In genomic region chr9:44721154-44721876, GRCm38 (mm10) we compare ENCODE assay signal across 8 mouse cellular contexts. TPM values are rescaled to one million over a fixed set of nuclear protein-coding genes. Genes with fewer than 3 reads are reported as not detected.
A peak's percentile ranks its signal among the peaks of the same experiment; 100 is the strongest.
DNase-seq lines count a peak whose midpoint lies in the region; ATAC-seq and TF ChIP-seq lines count a peak whose summit lies in the region.

No protein-coding gene starts in this region.

- no peak for TF ChIP-seq POLR2A in bone marrow, adult 2 months (IDR thresholded peaks at IDR 0.05; ENCODE audit: borderline replicate concordance, control insufficient read depth, low read depth, low read length)

- H3K4me1 ChIP-seq in bone marrow, adult 2 months (ENCODE audit: control insufficient read depth, insufficient read depth, low read length): peaks cover 1% of the 10 kb centered on the region; the same call in 1 of the 2 replicates
- H3K4me1 ChIP-seq in embryonic facial prominence, embryonic 15.5 days: peaks cover 67% of the 10 kb centered on the region
- H3K4me1 ChIP-seq in heart, embryonic 11.5 days (ENCODE audit: control insufficient read depth, insufficient read depth, low read length): peaks cover 52% of the 10 kb centered on the region
- H3K4me1 ChIP-seq in kidney, embryonic 15.5 days: peaks cover 66% of the 10 kb centered on the region
- H3K4me1 ChIP-seq in midbrain, postnatal 0 days (ENCODE audit: insufficient read depth, low read length): peaks cover 26% of the 10 kb centered on the region
- peaks cover 32% of the 10 kb centered on the region for H3K4me1 ChIP-seq in stomach, embryonic 16.5 days (ENCODE audit: control insufficient read depth, insufficient read depth, low read length)

- peak overlapping the region; percentile 80 for H3K4me2 ChIP-seq in embryonic facial prominence, embryonic 15.5 days (replicated peaks)
- H3K4me2 ChIP-seq in heart, embryonic 11.5 days: peak overlapping the region; percentile 87
- peak overlapping the region; percentile 88 for H3K4me2 ChIP-seq in kidney, embryonic 15.5 days
- H3K4me2 ChIP-seq in midbrain, postnatal 0 days (ENCODE audit: low read depth, low read length, poor library complexity, severe bottlenecking): peak overlapping the region; percentile 88
- peak overlapping the region; percentile 94 for H3K4me2 ChIP-seq in stomach, embryonic 16.5 days (ENCODE audit: low read depth, low read length)

- TF ChIP-seq CTCF in bone marrow, adult 2 months (IDR thresholded peaks at IDR 0.05; ENCODE audit: control insufficient read depth, insufficient read depth, low read length): no peak
- TF ChIP-seq CTCF in midbrain, postnatal 0 days (IDR thresholded peaks at IDR 0.05): peak; percentile 67

- peaks cover 15% of the 10 kb centered on the region for H3K36me3 ChIP-seq in embryonic facial prominence, embryonic 15.5 days
- H3K36me3 ChIP-seq in heart, embryonic 11.5 days (ENCODE audit: control insufficient read depth, insufficient read depth, low read length): peaks cover 5% of the 10 kb centered on the region
- H3K36me3 ChIP-seq in kidney, embryonic 15.5 days: peaks cover 37% of the 10 kb centered on the region
- H3K36me3 ChIP-seq in midbrain, postnatal 0 days (ENCODE audit: insufficient read depth, low read length): peaks cover 8% of the 10 kb centered on the region
- no peaks in the 10 kb centered on the region for H3K36me3 ChIP-seq in stomach, embryonic 16.5 days (ENCODE audit: control insufficient read depth, insufficient read depth, low read length)

- no peaks in the 10 kb centered on the region for H3K9me3 ChIP-seq in embryonic facial prominence, embryonic 15.5 days (replicated peaks)
- no peaks in the 10 kb centered on the region for H3K9me3 ChIP-seq in heart, embryonic 11.5 days (replicated peaks; ENCODE audit: control insufficient read depth, low read length)
- no peaks in the 10 kb centered on the region for H3K9me3 ChIP-seq in kidney, embryonic 15.5 days (replicated peaks)
- H3K9me3 ChIP-seq in midbrain, postnatal 0 days (ENCODE audit: low read length): no peaks in the 10 kb centered on the region
- H3K9me3 ChIP-seq in stomach, embryonic 16.5 days (replicated peaks; ENCODE audit: control insufficient read depth, low read length): no peaks in the 10 kb centered on the region

- H3K27me3 ChIP-seq in embryonic facial prominence, embryonic 15.5 days: no peaks in the 10 kb centered on the region
- H3K27me3 ChIP-seq in heart, embryonic 11.5 days (ENCODE audit: control insufficient read depth, insufficient read depth, low read length): no peaks in the 10 kb centered on the region
- H3K27me3 ChIP-seq in kidney, embryonic 15.5 days: no peaks in the 10 kb centered on the region
- H3K27me3 ChIP-seq in midbrain, postnatal 0 days (ENCODE audit: insufficient read depth, low read length): no peaks in the 10 kb centered on the region
- no peaks in the 10 kb centered on the region for H3K27me3 ChIP-seq in stomach, embryonic 16.5 days (ENCODE audit: control insufficient read depth, insufficient read depth, low read length)

- peak overlapping the region; percentile 13; the same call in 1 of the 2 replicates for H3K27ac ChIP-seq in bone marrow, adult 2 months (ENCODE audit: control insufficient read depth, insufficient read depth, low read depth, low read length, poor library complexity)
- H3K27ac ChIP-seq in embryonic facial prominence, embryonic 15.5 days (replicated peaks): peak overlapping the region; percentile 87
- peak overlapping the region; percentile 59 for H3K27ac ChIP-seq in heart, embryonic 11.5 days (ENCODE audit: low read depth, low read length)
- peak overlapping the region; percentile 64 for H3K27ac ChIP-seq in kidney, embryonic 15.5 days
- H3K27ac ChIP-seq in midbrain, postnatal 0 days (ENCODE audit: low read depth, low read length): peak overlapping the region; percentile 78
- peak overlapping the region; percentile 55 for H3K27ac ChIP-seq in stomach, embryonic 16.5 days (ENCODE audit: low read length)

- peak overlapping the region; percentile 65 for H3K9ac ChIP-seq in embryonic facial prominence, embryonic 15.5 days
- H3K9ac ChIP-seq in heart, embryonic 11.5 days (ENCODE audit: low read depth, low read length): peak overlapping the region; percentile 82
- peak overlapping the region; percentile 72 for H3K9ac ChIP-seq in kidney, embryonic 15.5 days
- H3K9ac ChIP-seq in midbrain, postnatal 0 days (replicated peaks; ENCODE audit: low read length, poor library complexity, severe bottlenecking): peak overlapping the region; percentile 94
- peak overlapping the region; percentile 82 for H3K9ac ChIP-seq in stomach, embryonic 16.5 days (ENCODE audit: low read length)

- H3K4me3 ChIP-seq in bone marrow, adult 2 months (replicated peaks; ENCODE audit: control insufficient read depth, low read depth, low read length): peak overlapping the region; percentile 42
- peak overlapping the region; percentile 64 for H3K4me3 ChIP-seq in embryonic facial prominence, embryonic 15.5 days (replicated peaks)
- H3K4me3 ChIP-seq in heart, embryonic 11.5 days (ENCODE audit: low read depth, low read length): peak overlapping the region; percentile 75
- H3K4me3 ChIP-seq in kidney, embryonic 15.5 days (replicated peaks): peak overlapping the region; percentile 71
- H3K4me3 ChIP-seq in midbrain, postnatal 0 days (ENCODE audit: low read depth, low read length): peak overlapping the region; percentile 72
- peak overlapping the region; percentile 63 for H3K4me3 ChIP-seq in stomach, embryonic 16.5 days (replicated peaks; ENCODE audit: low read length)

- ATAC-seq in embryonic facial prominence, embryonic 15.5 days (ENCODE audit: insufficient number of reproducible peaks, low FRiP score, low TSS enrichment, low read depth): peak; percentile 85
- ATAC-seq in heart, embryonic 11.5 days (replicated peaks; ENCODE audit: insufficient number of reproducible peaks, low FRiP score, low TSS enrichment): peak; percentile 62
- peak; percentile 84 for ATAC-seq in kidney, embryonic 15.5 days (replicated peaks; ENCODE audit: low FRiP score)
- peak; percentile 80 for ATAC-seq in midbrain, postnatal 0 days (ENCODE audit: low FRiP score)
- peak; percentile 89 for ATAC-seq in stomach, embryonic 16.5 days (ENCODE audit: insufficient read depth, low FRiP score)

- under 1% methylated on average over 40 of the region's 40 CpGs for WGBS in bone marrow, adult 2 months
- WGBS in embryonic facial prominence, embryonic 15.5 days: 1% methylated on average over 39 of the region's 40 CpGs
- WGBS in heart, embryonic 11.5 days (ENCODE audit: insufficient replicate concordance): 1% methylated on average over 40 of the region's 40 CpGs
- whole genome bisulfite sequencing in kidney, embryonic 15.5 days: under 1% methylated on average over 40 of the region's 40 CpGs
- 2% methylated on average over 39 of the region's 40 CpGs for WGBS in midbrain, postnatal 0 days
- 1% methylated on average over 40 of the region's 40 CpGs for WGBS in stomach, embryonic 16.5 days

- peak; percentile 78 for DNase-seq in CD4-positive helper T cell, adult 2 months (ENCODE audit: low read depth, low spot score)
- DNase-seq in liver: peak; percentile 82
- peak; percentile 86 for DNase-seq in midbrain, postnatal 0 days (ENCODE audit: low spot score)

RNA-seq across cellular contexts. Expression of gene Phldb1, which starts 13.7 kb away (rescaled TPM):
- polyA plus RNA-seq in bone marrow, adult 2 months (2011; ENCODE audit: insufficient read depth, insufficient read length, low replicate concordance, missing spikeins): 4.7 and 8.4 TPM in 2 replicates
- polyA plus RNA-seq in embryonic facial prominence, embryonic 15.5 days (2015; fragmentation: Nextera tagmentation; extraction: Ambion mirVana): 38.6 and 39.0 TPM in 2 replicates
- 23.6 and 24.2 TPM in 2 replicates for polyA plus RNA-seq in heart, embryonic 11.5 days (2014; fragmentation: Nextera tagmentation; extraction: Ambion mirVana)
- polyA plus RNA-seq in kidney, embryonic 15.5 days (2015; fragmentation: Nextera tagmentation; extraction: Ambion mirVana): 34.5 and 36.4 TPM in 2 replicates
- 140 and 154 TPM in 2 replicates for total RNA-seq in midbrain, postnatal 0 days (2014; rRNA removed)
- polyA plus RNA-seq in midbrain, postnatal 0 days (2015; fragmentation: Nextera tagmentation; extraction: Ambion mirVana): 34.8 and 41.0 TPM in 2 replicates
- 22.4 and 24.5 TPM in 2 replicates for polyA plus RNA-seq in stomach, embryonic 16.5 days (2015; fragmentation: Nextera tagmentation; extraction: Ambion mirVana)

RNA-seq across cellular contexts. Expression of gene Arcn1, which starts 46.3 kb away (rescaled TPM):
- 22.8 and 30.9 TPM in 2 replicates for polyA plus RNA-seq in bone marrow, adult 2 months (2011; ENCODE audit: insufficient read depth, insufficient read length, low replicate concordance, missing spikeins)
- polyA plus RNA-seq in embryonic facial prominence, embryonic 15.5 days (2015; fragmentation: Nextera tagmentation; extraction: Ambion mirVana): 191 and 195 TPM in 2 replicates
- polyA plus RNA-seq in heart, embryonic 11.5 days (2014; fragmentation: Nextera tagmentation; extraction: Ambion mirVana): 139 and 168 TPM in 2 replicates
- 201 and 202 TPM in 2 replicates for polyA plus RNA-seq in kidney, embryonic 15.5 days (2015; fragmentation: Nextera tagmentation; extraction: Ambion mirVana)
- total RNA-seq in midbrain, postnatal 0 days (2014; rRNA removed): 93.7 and 108 TPM in 2 replicates
- polyA plus RNA-seq in midbrain, postnatal 0 days (2015; fragmentation: Nextera tagmentation; extraction: Ambion mirVana): 102 and 106 TPM in 2 replicates
- polyA plus RNA-seq in stomach, embryonic 16.5 days (2015; fragmentation: Nextera tagmentation; extraction: Ambion mirVana): 212 and 218 TPM in 2 replicates

RNA-seq across cellular contexts. Expression of gene Ift46, which starts 46.4 kb away (rescaled TPM):
- 9.6 and 42.2 TPM in 2 replicates for polyA plus RNA-seq in bone marrow, adult 2 months (2011; ENCODE audit: insufficient read depth, insufficient read length, low replicate concordance, missing spikeins)
- polyA plus RNA-seq in embryonic facial prominence, embryonic 15.5 days (2015; fragmentation: Nextera tagmentation; extraction: Ambion mirVana): 107 and 125 TPM in 2 replicates
- 71.4 and 72.5 TPM in 2 replicates for polyA plus RNA-seq in heart, embryonic 11.5 days (2014; fragmentation: Nextera tagmentation; extraction: Ambion mirVana)
- polyA plus RNA-seq in kidney, embryonic 15.5 days (2015; fragmentation: Nextera tagmentation; extraction: Ambion mirVana): 99.3 and 105 TPM in 2 replicates
- 64.8 and 72.1 TPM in 2 replicates for total RNA-seq in midbrain, postnatal 0 days (2014; rRNA removed)
- polyA plus RNA-seq in midbrain, postnatal 0 days (2015; fragmentation: Nextera tagmentation; extraction: Ambion mirVana): 151 and 170 TPM in 2 replicates
- polyA plus RNA-seq in stomach, embryonic 16.5 days (2015; fragmentation: Nextera tagmentation; extraction: Ambion mirVana): 76.3 and 77.3 TPM in 2 replicates

RNA-seq across cellular contexts. Expression of gene Treh, which starts 48.3 kb away (rescaled TPM):
- not detected in 2 replicates for polyA plus RNA-seq in bone marrow, adult 2 months (2011; ENCODE audit: insufficient read depth, insufficient read length, low replicate concordance, missing spikeins)
- polyA plus RNA-seq in embryonic facial prominence, embryonic 15.5 days (2015; fragmentation: Nextera tagmentation; extraction: Ambion mirVana): not detected in 2 replicates
- polyA plus RNA-seq in heart, embryonic 11.5 days (2014; fragmentation: Nextera tagmentation; extraction: Ambion mirVana): not detected in 2 replicates
- polyA plus RNA-seq in kidney, embryonic 15.5 days (2015; fragmentation: Nextera tagmentation; extraction: Ambion mirVana): 0.22 and 0.23 TPM in 2 replicates
- not detected in 2 replicates for total RNA-seq in midbrain, postnatal 0 days (2014; rRNA removed)
- polyA plus RNA-seq in midbrain, postnatal 0 days (2015; fragmentation: Nextera tagmentation; extraction: Ambion mirVana): not detected in 2 replicates
- polyA plus RNA-seq in stomach, embryonic 16.5 days (2015; fragmentation: Nextera tagmentation; extraction: Ambion mirVana): not detected in 2 replicates

Comparison
In these comparisons a context has a peak if more than half of its experiments do, and no peak if none do; other contexts are left out.
1. Peak in every context shown above with its lines: DNase-seq, ATAC-seq, H3K4me3 ChIP-seq and H3K27ac ChIP-seq.
2. H3K27ac ChIP-seq: peak in every context shown above with its lines; median percentile 87 in embryonic facial prominence, embryonic 15.5 days; 78 in midbrain, postnatal 0 days; 64 in kidney, embryonic 15.5 days; 59 in heart, embryonic 11.5 days; 55 in stomach, embryonic 16.5 days; 13 in bone marrow, adult 2 months.